Mouse (Mus musculus) cerebellum, adult (tissue): ENCODE data around the gene Ckm.
A peak's percentile ranks its signal among the peaks of the same experiment; 100 is the strongest.

Experiments used
- ATAC-seq: cut with Nextera tagmentation; 2 replicates; pipeline ENCODE4 v1.9.2; 2017; ENCODE audit warnings: mild to moderate bottlenecking, moderate library complexity, mixed read lengths; ENCODE audit not compliant: insufficient number of reproducible peaks, low FRiP score, low TSS enrichment

Ckm gene

DNA sequence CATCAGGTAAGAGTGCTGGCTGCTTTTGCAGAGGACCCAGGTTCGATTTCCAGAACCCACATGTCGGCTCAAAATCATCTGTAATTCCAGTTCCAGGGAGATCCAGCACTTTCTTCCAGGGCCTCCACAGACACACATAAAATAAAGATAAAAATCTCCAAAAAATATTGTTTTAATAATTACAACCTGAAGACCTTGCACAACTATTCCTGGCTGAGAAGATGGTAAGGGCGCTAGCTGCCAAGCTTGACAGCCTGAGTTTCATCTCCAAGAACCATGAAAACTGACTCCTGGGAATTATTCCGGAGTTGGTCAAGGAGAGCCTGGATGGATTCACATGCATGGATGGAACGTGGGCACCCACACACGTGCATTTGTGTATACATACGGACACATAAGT, at the start of gene Ckm:
TSS of gene Ckm (plus strand) at position 301 of the 400 bp plus-strand sequence.
- ATAC-seq, result no peak

DNA sequence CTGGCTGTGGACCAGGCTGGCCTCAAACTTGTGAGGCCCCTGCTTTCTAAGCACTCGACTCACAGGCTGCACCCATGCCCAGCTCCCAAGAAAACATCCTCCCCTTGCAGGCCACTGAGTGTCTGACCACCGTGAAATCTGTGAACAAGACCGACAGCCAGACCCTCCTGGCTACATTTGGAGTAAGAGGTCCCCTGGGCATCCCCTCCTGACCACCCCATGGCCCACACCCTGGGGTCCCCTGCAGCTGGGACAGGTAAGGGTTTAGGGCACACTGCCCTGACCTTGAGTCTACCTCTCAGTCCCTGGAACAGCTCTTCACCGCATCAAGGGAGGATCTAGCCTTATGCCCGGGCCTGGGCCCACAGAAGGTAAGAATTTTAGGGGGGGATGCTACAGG, 49.6 kb upstream of the Ckm start:
- ATAC-seq, result no peak

DNA sequence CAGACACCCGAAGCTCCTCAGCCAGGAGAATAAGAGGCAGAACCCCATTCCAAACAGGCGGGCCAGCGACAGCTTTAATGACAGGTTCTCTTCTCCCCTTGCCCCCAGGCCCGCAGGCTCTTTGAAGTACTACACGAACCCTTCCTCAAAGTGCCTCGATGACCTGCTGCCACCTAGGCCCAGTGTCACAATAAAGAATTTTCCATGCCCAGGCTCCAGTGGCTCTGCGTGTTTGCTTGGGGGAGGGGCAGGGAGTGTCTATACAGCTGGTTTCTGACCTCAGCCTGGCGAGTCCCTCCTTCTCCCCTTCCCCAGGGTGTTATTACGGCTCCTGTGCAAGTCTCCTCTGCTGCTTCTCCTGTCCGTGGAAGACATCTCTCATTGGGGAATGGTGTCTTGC, 48.3 kb upstream of the Ckm start:
- ATAC-seq, result no peak

DNA sequence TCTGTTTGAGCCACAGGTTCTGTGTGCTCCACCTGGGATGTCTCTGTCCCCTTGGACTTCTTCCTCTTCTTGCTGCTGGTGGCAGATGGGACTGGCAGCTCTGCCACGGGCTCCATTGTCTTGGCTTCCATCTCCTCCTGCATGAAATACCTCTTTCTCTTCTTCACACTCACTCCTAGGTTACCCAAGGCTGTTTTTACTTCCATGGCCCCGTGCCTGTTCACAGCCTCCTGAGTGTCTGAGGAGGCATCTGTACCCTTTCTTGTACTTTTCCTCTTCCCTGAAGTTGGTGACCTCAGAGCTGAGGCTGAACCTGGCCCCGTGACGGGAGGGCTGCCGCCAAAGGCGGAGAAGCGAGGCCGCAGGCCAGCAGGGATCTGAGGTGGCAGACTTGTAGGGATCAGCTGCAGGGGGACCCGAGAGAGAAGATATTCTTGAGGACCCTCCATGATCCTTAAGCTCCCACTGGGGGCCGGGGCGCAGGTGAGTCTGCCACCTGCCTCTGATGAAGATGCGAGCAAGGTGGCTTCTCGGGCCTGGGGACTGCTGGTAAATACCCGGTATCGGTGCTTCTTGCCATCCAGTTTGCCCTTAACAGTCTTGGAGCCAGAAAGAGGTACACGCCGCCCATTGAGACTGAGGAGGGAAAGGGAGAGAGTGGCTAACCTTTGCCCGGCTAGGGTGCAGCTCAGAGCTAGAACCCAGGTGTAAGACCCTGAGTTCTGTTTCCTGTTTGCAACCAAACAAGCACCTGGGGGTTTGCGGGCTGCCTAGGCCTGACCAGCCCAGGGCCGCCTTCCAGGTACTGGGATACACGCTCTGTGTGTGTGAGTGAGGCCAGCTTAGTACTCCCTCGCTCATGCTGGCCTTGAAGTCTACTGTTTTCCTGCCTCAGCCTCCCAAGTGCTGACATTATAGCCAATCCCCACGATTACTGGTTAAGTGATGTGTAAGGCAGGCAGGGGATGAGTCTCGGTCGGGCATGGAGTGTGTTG, 46.9 kb upstream of the Ckm start:
- ATAC-seq, result no peak

DNA sequence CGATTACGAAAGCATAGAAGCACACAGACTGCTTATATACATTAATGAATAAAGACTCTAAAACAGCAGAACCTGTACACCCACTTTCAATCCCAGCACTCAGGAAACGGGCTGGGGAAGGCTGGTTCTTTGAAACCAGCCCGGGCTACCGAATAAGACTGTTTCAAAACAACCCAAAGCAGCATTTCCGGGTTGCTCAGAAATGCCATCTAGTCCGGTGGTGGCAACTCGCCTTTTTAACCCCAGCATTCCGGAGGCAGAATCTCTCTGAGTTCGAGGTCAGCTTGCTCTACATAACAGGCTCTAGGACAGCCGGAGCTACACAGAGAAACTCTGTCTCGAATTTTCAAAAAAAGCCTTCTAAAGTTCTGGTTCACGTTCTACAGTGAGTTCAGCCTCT, 45.9 kb upstream of the Ckm start:
- ATAC-seq, result no peak

DNA sequence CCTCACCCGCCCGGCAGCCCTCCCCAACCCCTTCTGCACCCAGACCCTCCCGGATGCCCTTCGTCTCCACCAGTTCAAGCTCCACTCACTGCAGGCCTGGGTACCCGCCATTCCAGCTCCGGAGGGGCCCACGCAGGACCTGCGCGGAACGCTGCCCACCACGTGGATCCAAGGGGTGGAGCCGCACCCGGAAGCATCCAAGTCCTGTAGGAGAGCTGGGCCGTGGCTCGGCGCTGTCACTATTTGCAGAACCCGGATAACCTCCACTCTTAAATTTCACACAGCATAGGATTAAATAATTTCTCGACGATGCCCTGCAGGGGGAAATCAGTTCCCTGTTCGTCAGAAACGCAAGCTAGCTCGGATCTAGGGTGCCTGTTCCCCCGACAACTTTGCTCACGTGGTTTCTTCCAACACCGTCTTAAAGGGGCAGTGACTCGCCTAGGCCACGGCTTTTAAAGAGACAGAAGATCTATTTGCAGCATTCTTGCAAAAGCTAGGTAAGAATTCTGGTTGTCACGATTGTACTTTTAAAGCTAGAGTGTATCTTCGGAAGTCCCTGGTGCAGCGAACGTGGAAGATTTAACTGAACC, 45.2 kb upstream of the Ckm start, which contains the start of the genes Cd3eap and Ppp1r13l:
TSS of gene Cd3eap (minus strand) at position 185 of the 593 bp plus-strand sequence.
TSS of gene Ppp1r13l (plus strand) at position 451 of the 593 bp plus-strand sequence.
- peak; percentile 40; the same call in 1 of the 2 replicates for ATAC-seq

DNA sequence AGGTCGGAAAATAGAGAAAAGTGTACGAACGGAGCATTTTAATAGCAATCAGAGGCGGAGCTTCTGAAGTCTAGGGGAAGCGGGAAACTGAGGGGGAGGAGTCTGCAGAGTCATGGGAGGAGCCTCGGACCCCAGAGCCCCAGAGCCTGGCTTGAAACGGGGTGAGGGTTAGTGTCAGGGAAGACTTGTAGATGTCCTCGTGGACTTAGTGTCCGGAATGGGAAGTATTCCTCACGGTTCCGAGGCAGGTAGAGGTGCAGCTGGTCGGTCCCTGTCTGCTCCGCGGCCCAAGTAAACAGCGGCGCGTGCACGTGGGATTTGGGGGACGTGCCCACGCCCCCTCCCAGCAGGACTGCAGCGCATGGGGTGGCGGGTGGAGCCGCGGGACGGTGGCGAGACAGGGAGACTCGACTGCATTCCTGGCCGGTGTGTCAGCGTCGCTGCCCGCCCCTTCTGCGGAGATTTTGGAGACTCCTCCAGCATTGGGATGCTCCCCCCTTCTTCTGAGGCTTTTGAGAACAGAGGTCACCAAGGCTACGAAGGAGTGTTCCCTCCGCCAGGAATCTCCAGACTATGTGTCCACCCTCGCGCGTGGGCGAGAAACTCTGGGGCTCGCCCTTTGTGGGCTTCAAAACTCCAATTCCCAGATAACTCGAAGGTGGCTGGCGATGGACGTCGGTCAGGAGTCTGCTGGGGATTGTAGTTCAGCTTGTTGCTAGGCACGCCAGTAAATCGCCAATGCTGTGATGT, 44.5 kb upstream of the Ckm start:
- ATAC-seq, result peak; percentile 24; the same call in 1 of the 2 replicates

DNA sequence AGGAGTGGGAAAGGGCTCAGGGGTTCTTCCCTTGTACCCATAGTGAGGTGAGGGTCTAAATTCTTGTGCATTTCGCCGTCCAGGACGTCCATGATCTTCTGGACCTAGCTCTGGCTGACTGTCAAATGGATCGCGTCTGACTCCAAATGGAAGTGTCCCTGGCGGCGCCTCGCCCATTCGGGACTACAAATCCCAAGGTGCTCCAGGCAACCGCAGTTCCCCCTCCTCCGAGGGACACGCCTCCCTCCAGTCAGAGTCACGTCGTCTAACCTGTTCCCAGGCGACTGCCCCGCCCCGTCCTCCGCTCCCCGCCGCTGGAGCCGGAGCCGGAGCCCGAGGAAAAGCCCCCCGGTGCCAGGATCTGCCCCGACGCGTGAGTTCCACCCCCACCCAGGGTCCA, 43.6 kb upstream of the Ckm start:
- ATAC-seq, result peak; percentile 65; the same call in 1 of the 2 replicates

DNA sequence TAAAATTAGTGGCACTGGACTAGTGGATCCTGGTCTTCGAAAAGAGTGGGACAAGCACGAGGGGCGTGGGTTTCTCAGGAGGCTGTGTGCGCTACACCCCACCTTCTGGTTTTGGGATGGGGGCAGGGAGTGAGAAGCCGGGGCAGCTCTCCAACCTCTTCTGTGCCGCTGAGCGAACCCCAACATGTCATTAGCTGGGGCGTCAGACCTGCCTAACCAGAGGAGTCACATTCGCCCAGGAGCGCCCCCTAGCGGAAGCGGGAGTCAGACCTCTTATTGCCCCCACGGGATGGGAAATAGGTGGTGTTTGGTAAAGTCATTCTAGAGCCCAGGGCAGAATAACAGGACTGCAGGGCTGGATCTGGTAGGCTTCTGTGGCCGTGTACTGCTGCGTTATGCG, 42.9 kb upstream of the Ckm start:
- ATAC-seq, result no peak

DNA sequence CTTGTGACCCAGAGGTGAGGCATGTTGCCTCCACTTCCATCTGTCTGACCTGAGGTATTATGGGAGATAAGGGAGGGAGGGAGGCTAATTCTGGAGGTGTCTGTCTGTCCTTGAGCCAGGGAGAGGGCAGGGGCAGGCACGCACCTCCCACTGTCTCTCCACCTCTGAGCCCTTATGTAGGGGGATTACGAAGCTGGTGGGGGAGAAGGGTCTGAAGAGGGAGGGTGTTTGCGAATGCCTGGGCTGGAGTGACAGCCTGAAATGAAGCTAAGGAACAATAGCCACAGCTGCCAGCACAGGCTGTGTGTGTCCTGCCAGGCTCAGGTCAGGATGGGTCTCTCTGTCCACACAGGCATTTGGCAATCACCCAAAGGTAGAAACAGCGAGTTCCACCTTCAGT, 42.3 kb upstream of the Ckm start:
- ATAC-seq, result no peak

DNA sequence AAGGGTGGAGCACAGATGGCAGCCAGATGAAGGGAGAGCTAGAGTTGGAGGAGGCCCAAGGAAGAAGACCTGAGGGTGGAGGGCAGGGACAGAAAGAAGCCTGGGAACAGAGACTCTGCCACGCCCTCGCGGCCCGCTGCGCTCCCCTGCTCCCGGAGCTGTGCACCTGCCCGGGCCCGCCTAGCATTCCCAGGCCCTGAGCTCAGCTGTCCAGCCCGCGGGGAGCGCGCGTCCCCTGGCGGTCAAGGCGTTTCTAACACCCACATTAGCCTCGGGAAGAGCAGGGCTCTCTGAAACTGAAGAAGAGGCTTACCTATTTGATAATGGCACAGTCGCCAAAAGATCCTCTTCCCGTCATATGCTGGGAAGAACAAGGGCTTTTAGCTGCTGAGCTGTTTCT, 40.7 kb upstream of the Ckm start:
- 0 out of 2 replicates have a peak, but pooled peaks have one; percentile 3 for ATAC-seq

DNA sequence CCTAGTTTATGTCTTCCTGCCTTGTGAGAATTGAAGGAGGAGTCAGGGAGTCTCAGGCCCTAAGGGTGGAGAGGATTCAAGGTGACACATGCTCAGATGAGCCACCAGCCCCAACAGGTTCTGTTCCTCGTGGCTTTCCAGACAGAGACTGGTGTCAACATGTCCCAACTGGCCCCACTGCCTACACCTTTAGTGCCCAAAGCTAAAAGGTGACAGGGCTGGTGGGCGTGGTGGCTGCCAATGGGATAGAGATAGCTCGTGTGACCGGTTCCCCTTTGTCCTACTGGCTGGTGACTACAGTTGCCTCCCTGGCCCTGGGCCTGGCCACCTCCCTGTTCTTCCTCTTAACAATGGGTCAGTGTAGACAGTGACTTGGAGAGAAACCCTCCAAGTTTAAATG, 39.2 kb upstream of the Ckm start:
- ATAC-seq, result no peak

DNA sequence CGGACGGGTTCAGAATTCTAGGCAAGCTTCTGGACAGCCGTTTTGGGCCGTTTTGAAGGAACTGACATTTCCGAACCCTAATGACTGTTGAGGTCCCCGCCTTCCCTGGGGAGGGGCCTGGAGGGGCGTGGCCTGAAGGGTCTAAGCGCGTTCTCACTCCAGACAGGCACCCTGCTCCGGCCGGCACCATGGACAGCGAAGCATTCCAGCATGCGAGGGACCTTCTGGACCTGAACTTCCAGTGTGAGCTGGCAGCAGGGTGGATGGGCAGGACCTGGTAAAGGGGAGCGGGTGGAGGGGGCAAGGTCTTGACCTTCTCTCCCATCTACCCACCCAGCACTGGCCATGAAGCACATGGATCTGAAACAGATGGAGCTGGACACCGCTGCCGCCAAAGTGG, 36.2 kb upstream of the Ckm start:
- ATAC-seq, result no peak

DNA sequence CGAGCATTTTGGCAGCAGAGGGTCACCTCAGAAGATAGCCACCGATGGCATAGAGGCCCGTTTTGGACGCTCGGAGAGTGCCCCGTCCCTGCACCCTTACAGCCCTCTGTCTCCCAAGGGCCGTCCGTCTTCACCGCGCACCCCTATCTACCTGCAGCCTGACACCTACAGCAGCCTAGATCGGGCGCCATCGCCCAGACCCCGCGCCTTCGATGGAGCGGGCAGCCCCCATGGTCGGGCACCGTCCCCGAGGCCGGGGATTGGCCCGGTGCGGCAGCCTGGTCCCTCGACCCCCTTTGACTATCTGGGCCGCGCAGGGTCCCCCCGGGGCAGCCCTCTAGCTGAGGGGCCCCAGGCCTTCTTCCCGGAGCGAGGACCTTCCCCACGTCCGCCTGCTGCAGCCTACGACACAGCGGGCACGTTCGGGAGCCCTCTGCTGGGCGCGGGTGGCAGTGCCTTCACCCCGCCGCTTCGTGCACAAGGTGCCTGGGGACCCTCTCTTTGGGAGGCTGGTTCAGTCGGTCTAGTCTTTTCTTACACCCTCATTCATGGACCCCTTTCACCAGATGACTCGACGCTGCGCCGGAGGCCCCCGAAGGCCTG, 34.7 kb upstream of the Ckm start:
- peak; percentile 63 for ATAC-seq

DNA sequence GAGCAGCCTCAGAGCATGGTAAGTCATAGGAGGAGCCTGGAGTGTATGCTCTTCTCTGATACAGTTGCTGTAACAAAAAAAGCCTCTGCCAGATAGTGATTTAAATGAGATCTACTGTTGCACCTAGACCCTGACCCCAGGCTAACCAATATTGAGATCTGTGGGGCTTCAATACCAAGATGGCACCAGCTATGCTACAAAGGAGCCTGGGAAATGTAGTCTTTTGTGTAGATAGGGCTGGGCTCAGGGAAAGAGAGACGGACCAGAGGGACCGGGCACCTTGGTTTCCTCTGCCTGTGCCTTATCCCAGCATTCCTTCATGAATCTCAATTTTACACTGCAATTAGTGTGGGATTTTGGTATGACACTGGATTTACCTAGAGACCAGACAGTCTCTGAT, 31.2 kb upstream of the Ckm start:
- ATAC-seq, result no peak

DNA sequence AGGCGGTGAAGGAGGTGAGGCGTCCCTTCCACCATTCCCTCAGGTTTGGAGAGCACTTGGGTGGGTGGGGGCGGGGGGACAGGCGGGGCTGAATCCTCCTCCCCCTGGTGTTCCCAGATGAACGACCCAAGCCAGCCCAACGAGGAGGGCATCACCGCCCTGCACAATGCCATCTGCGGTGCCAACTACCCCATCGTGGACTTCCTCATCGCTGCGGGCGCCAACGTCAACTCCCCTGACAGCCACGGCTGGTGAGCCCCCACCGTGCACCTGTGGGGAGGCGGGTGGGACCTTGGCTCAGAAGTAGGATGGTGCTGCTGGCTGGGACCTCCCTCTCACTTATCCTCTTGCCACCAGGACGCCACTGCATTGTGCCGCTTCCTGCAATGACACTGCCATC, 29.2 kb upstream of the Ckm start:
- no peak for ATAC-seq

DNA sequence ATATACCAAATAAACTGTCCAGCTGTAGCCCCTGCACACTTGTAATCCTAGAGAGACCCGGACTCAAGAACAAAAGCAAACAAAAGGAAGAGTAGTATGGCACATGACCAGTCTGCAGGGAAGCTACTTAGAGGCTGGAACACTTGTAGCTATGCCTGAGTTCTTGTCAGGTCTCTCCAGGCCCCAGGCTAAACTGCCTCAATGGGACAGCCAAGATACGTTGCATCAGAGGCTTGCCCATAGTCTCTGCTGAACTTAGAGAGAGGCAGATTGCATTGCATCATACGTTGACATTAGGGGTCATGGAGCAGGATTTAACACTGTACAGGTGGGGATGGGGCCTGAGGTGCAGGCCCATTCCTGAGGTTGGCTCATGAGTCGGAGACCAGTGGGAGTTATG, 28.6 kb upstream of the Ckm start:
- ATAC-seq, result no peak

DNA sequence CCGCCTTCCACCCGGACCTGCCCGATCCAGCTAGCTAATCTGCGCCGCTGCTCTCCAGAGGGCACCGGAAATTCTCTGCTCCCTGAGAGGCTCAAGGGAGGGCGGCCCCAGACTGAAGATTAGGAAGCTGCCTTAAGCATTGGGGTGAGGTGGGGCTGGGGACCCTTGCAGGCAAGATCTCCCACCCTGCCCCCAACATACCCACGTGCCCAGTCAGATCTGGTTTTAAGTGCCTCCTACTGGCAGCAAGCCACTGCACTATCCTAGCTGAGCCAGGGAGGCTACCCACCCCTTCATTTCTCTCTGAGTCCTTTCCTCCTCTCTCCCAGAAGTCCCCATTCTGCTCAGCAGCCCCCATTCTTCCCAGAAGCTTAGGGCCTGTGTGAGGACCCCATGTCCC, 26.5 kb upstream of the Ckm start:
- ATAC-seq, result no peak

DNA sequence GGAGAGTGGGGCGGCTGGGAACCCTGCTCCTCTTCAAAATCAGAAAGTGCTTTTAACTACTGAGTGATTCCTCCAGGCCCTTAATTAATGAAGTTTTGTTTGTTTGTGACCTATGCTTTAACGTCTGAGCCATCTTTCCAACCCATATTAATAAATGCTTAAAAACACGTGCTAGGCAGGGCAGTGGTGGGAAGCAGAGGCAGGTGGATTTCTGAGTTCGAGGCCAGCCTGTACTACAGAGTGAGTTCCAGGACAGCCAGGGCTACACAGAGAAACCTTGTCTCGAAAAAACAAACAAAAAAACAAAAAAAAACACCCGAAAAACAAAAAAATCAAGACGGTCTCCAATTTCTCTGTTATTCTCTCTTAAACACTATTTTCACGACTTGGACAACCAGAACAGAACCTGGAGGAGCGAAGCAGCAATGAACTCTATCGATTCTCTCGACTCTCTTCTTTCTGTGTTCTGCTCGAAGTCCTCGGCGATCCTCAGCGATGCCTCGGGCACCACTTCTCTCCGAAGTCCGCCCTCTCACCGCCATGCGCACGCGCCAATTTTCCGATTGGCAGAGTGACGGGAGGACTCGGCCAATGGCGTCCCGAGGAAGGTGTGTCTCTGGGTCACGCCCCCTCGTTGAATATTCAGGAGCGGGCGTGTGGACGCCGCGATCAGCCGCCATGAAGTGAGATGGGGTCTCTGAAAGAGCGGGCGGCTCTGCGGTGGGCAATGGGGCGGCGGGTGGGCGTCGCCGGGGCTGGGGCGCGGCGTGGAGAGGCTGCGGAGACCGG, 23.0 kb upstream of the Ckm start, which contains the start of gene Ercc2:
TSS of gene Ercc2 (plus strand) at position 634 of the 789 bp plus-strand sequence.
- peak; percentile 98 for ATAC-seq
